Mouse (Mus musculus): ENCODE data around the gene Brca1.
"Not testable (repeated sequence)": the region's sequence is repeated elsewhere in the genome, so short reads cannot be mapped to it uniquely, and the experiment has no call there.

Brca1 gene

GRCm38 (mm10) chr11:101543533-101543932, 8.2 kb downstream of the Brca1 start:
- peak; percentile 22 for DNase-seq (ENCODE audit: low read depth, low spot score)

- DNase-seq (ENCODE audit: low read depth, low spot score), result no peak
Measured at GRCm38 (mm10) chr11:101526686-101527085, 25.1 kb downstream of the Brca1 start.

GRCm38 (mm10) chr11:101525936-101526595, 25.7 kb downstream of the Brca1 start:
- DNase-seq (ENCODE audit: low read depth, low spot score), result no peak

- no peak for DNase-seq (ENCODE audit: low read depth, low spot score)
Measured at GRCm38 (mm10) chr11:101525056-101525455, 26.7 kb downstream of the Brca1 start.

- no peak for DNase-seq (ENCODE audit: low read depth, low spot score)
Measured at GRCm38 (mm10) chr11:101524446-101524845, 27.3 kb downstream of the Brca1 start.

- no peak for DNase-seq (ENCODE audit: low read depth, low spot score)
Measured at GRCm38 (mm10) chr11:101519364-101519763, 32.4 kb downstream of the Brca1 start.

- DNase-seq (ENCODE audit: low read depth, low spot score), result no peak
Measured at GRCm38 (mm10) chr11:101518937-101519336, 32.8 kb downstream of the Brca1 start.

GRCm38 (mm10) chr11:101507090-101507489, 44.7 kb downstream of the Brca1 start:
- DNase-seq (ENCODE audit: low read depth, low spot score), result no peak

GRCm38 (mm10) chr11:101506269-101506780, 45.4 kb downstream of the Brca1 start:
- DNase-seq (ENCODE audit: low read depth, low spot score), result no peak

GRCm38 (mm10) chr11:101486126-101486525, 65.6 kb downstream of the Brca1 start:
- no peak for DNase-seq (ENCODE audit: low read depth, low spot score)

GRCm38 (mm10) chr11:101485509-101486028, 66.2 kb downstream of the Brca1 start:
- DNase-seq (ENCODE audit: low read depth, low spot score), result no peak

- no peak for DNase-seq (ENCODE audit: low read depth, low spot score)
Measured at GRCm38 (mm10) chr11:101484814-101485213, 66.9 kb downstream of the Brca1 start.

GRCm38 (mm10) chr11:101484245-101484644, 67.5 kb downstream of the Brca1 start:
- DNase-seq (ENCODE audit: low read depth, low spot score), result no peak

- no peak for DNase-seq (ENCODE audit: low read depth, low spot score)
Measured at GRCm38 (mm10) chr11:101483804-101484203, 68.0 kb downstream of the Brca1 start.

GRCm38 (mm10) chr11:101480912-101481311, 70.8 kb downstream of the Brca1 start:
- DNase-seq (ENCODE audit: low read depth, low spot score), result no peak

GRCm38 (mm10) chr11:101479171-101479635, 72.6 kb downstream of the Brca1 start:
- DNase-seq (ENCODE audit: low read depth, low spot score), result no peak

- DNase-seq (ENCODE audit: low read depth, low spot score), result no peak
Measured at GRCm38 (mm10) chr11:101477552-101478211, 74.1 kb downstream of the Brca1 start.

- DNase-seq (ENCODE audit: low read depth, low spot score), result no peak
Measured at GRCm38 (mm10) chr11:101477194-101477551, 74.6 kb downstream of the Brca1 start.

- DNase-seq (ENCODE audit: low read depth, low spot score), result not testable (repeated sequence)
Measured at GRCm38 (mm10) chr11:101476361-101476760, 75.4 kb downstream of the Brca1 start.

GRCm38 (mm10) chr11:101474298-101474697, 77.5 kb downstream of the Brca1 start:
- no peak for DNase-seq (ENCODE audit: low read depth, low spot score)

GRCm38 (mm10) chr11:101473686-101474085, 78.1 kb downstream of the Brca1 start:
- not testable (repeated sequence) for DNase-seq (ENCODE audit: low read depth, low spot score)

GRCm38 (mm10) chr11:101472336-101472735, 79.4 kb downstream of the Brca1 start:
- no peak for DNase-seq (ENCODE audit: low read depth, low spot score)

GRCm38 (mm10) chr11:101471926-101472325, 79.8 kb downstream of the Brca1 start:
- no peak for DNase-seq (ENCODE audit: low read depth, low spot score)

Data from CD4-positive, CD25-positive, alpha-beta regulatory T cell, adult 2 months (primary cell).